Mouse (Mus musculus) MEL (cell line): Measurements from ENCODE around the gene Apod. TPM values are rescaled to one million over a fixed set of nuclear protein-coding genes. Genes with fewer than 3 reads are reported as not detected.

ENCODE experiments used
- DNase-seq: peaks from one replicate; pipeline ENCODE4 v3.0.0; 2011; ENCODE audit warnings: low read depth, low spot score
- H3K27ac ChIP-seq: 2 replicates; pipeline ENCODE4 v1.5.1; 2012; ENCODE audit warnings: low read depth, mild to moderate bottlenecking, control low read depth, low read length, moderate library complexity; ENCODE audit not compliant: control insufficient read depth
- H3K27me3 ChIP-seq, 2 experiments: fragments of 150-350 bp in 1 of 2; sonication (generic) in 1 of 2; 2 replicates each; pipeline ENCODE4 v1.6.1; 2012; ENCODE audit warnings: low read length in 2 of 2, mild to moderate bottlenecking in 2 of 2, improper control_type of control experiment in 1 of 2, moderate library complexity in 1 of 2; ENCODE audit not compliant: insufficient read depth in 2 of 2, control insufficient read depth in 1 of 2
- H3K36me3 ChIP-seq, 2 experiments: 2 replicates each; pipeline ENCODE4 v1.6.1; 2012 to 2014; ENCODE audit warnings: low read length in 2 of 2, improper control_type of control experiment in 1 of 2, inconsistent platforms in 1 of 2, mild to moderate bottlenecking in 1 of 2; ENCODE audit not compliant: insufficient read depth in 2 of 2, control insufficient read depth in 1 of 2
- H3K4me1 ChIP-seq, 2 experiments: fragments of 150-350 bp in 1 of 2; sonication (generic) in 1 of 2; 2 replicates each; pipeline ENCODE4 v1.6.1; 2012; ENCODE audit warnings: low read length in 2 of 2, improper control_type of control experiment in 1 of 2, mild to moderate bottlenecking in 1 of 2; ENCODE audit not compliant: insufficient read depth in 2 of 2, control insufficient read depth in 1 of 2
- H3K4me3 ChIP-seq, 2 experiments: fragments of 150-350 bp in 1 of 2; sonication (generic) in 1 of 2; 2 replicates each; pipeline ENCODE4 v1.5.1; 2012; ENCODE audit warnings: low read depth in 2 of 2, low read length in 2 of 2, mild to moderate bottlenecking in 2 of 2, moderate library complexity in 2 of 2, control low read depth in 1 of 2, improper control_type of control experiment in 1 of 2; ENCODE audit not compliant: control insufficient read depth in 1 of 2, insufficient read depth in 1 of 2
- H3K79me2 ChIP-seq: 2 replicates; pipeline ENCODE4 v1.6.1; 2012; ENCODE audit warnings: mild to moderate bottlenecking, low read length, moderate library complexity; ENCODE audit not compliant: control insufficient read depth, poor library complexity, insufficient read depth
- H3K9ac ChIP-seq: 2 replicates; pipeline ENCODE4 v1.6.1; 2012; ENCODE audit warnings: low read depth, mild to moderate bottlenecking, control low read depth, low read length, moderate library complexity; ENCODE audit not compliant: control insufficient read depth, poor library complexity, severe bottlenecking
- H3K9me3 ChIP-seq: fragments of 150-350 bp; sonication (generic); replicated peaks from 2 replicates; pipeline ENCODE4 v1.6.1; 2012; ENCODE audit warnings: mild to moderate bottlenecking, low read length, improper control_type of control experiment, moderate library complexity; ENCODE audit not compliant: insufficient read depth
- CHD2 ChIP-seq: IDR thresholded peaks from 2 replicates; pipeline ENCODE4 v1.6.1; 2011; ENCODE audit warnings: low read length, improper control_type of control experiment
- CTCF ChIP-seq, 3 experiments: IDR thresholded peaks in 2 of 3; conservative IDR thresholded peaks in 1 of 3; 2 replicates each; pipeline ENCODE4 v1.5.1; 2011 to 2012; ENCODE audit warnings: low read length in 3 of 3, low read depth in 2 of 3, mild to moderate bottlenecking in 2 of 3, improper control_type of control experiment in 1 of 3, inconsistent platforms in 1 of 3, mixed read lengths in 1 of 3, moderate library complexity in 1 of 3; ENCODE audit not compliant: control insufficient read depth in 1 of 3, insufficient read depth in 1 of 3, poor library complexity in 1 of 3, severe bottlenecking in 1 of 3
- E2F4 ChIP-seq: IDR thresholded peaks from 2 replicates; pipeline ENCODE4 v1.6.1; 2011; ENCODE audit warnings: low read depth, low read length, improper control_type of control experiment, borderline replicate concordance
- ELF1 ChIP-seq: IDR thresholded peaks from 2 replicates; pipeline ENCODE4 v1.6.1; 2014; ENCODE audit warnings: low read depth, mild to moderate bottlenecking, inconsistent platforms, low read length, improper control_type of control experiment, moderate library complexity
- ETS1 ChIP-seq: IDR thresholded peaks from 2 replicates; pipeline ENCODE4 v1.6.1; 2012; ENCODE audit warnings: low read depth, mild to moderate bottlenecking, inconsistent platforms, low read length, improper control_type of control experiment, moderate library complexity
- GATA1 ChIP-seq: IDR thresholded peaks from 2 replicates; pipeline ENCODE4 v1.6.1; 2011; ENCODE audit warnings: low read depth, low read length, improper control_type of control experiment
- MAFK ChIP-seq: IDR thresholded peaks from 2 replicates; pipeline ENCODE4 v1.6.1; 2011; ENCODE audit warnings: low read depth, mild to moderate bottlenecking, low read length, improper control_type of control experiment, borderline replicate concordance
- MAX ChIP-seq: IDR thresholded peaks from 2 replicates; pipeline ENCODE4 v1.6.1; 2011; ENCODE audit warnings: low read length, improper control_type of control experiment
- MEF2A ChIP-seq: IDR thresholded peaks from 2 replicates; pipeline ENCODE4 v1.6.1; 2014; ENCODE audit warnings: low read depth, mild to moderate bottlenecking, inconsistent platforms, low read length, improper control_type of control experiment; ENCODE audit not compliant: poor library complexity, insufficient replicate concordance, severe bottlenecking; ENCODE audit errors: extremely low read depth
- MYB ChIP-seq: IDR thresholded peaks from 2 replicates; pipeline ENCODE4 v1.6.1; 2011; ENCODE audit warnings: mild to moderate bottlenecking, low read depth, low read length, improper control_type of control experiment
- MYC ChIP-seq: IDR thresholded peaks from 2 replicates; pipeline ENCODE4 v1.6.1; 2011; ENCODE audit warnings: low read depth, mild to moderate bottlenecking, low read length, improper control_type of control experiment, moderate library complexity
- NELFE ChIP-seq: IDR thresholded peaks from 2 replicates; pipeline ENCODE4 v1.6.1; 2011; ENCODE audit warnings: low read depth, low read length, improper control_type of control experiment
- SIN3A ChIP-seq: IDR thresholded peaks from 2 replicates; pipeline ENCODE4 v1.6.1; 2012; ENCODE audit warnings: low read length, improper control_type of control experiment, inconsistent platforms
- SMC3 ChIP-seq: IDR thresholded peaks from 2 replicates; pipeline ENCODE4 v1.6.1; 2011; ENCODE audit warnings: low read depth, low read length, improper control_type of control experiment
- TCF12 ChIP-seq: IDR thresholded peaks from 2 replicates; pipeline ENCODE4 v1.6.1; 2014; ENCODE audit warnings: low read depth, mild to moderate bottlenecking, inconsistent platforms, low read length, improper control_type of control experiment, moderate library complexity
- USF1 ChIP-seq: IDR thresholded peaks from 2 replicates; pipeline ENCODE4 v1.6.1; 2014; ENCODE audit warnings: low read depth, mild to moderate bottlenecking, inconsistent platforms, low read length, improper control_type of control experiment, moderate library complexity
- ZMIZ1 ChIP-seq: IDR thresholded peaks from 2 replicates; pipeline ENCODE4 v1.6.1; 2012; ENCODE audit warnings: low read depth, mild to moderate bottlenecking, inconsistent platforms, low read length, improper control_type of control experiment, moderate library complexity
- polyA plus RNA-seq, 2 experiments: library from polyadenylated mRNA; stranded (reverse) in 1 of 2; unstranded in 1 of 2; fragments of >175 nt in 1 of 2; fragments of >200 nt in 1 of 2; gene quantifications; 2 replicates each; pipeline versions ENCODE4 v1.2.1 to v1.2.4; 2012; ENCODE audit warnings: low replicate concordance in 2 of 2, low read depth in 1 of 2; ENCODE audit not compliant: insufficient read length in 2 of 2, insufficient read depth in 1 of 2, missing spikeins in 1 of 2
- total RNA-seq: library from RNA; depleted of rRNA; stranded (reverse); fragments of 300-350 nt; gene quantifications from 2 replicates; pipeline ENCODE4 v1.2.3, GENCODE M21; 2012

The Apod gene
- total and polyA plus RNA-seq, 3 experiments: not detected

- Histone ChIP-seq H3K9me3 (no peaks in the 10 kb centered on the region), H3K27me3 (peaks cover 0 to 5% of the 10 kb centered on the region in 2 experiments; a peak in 3 of 4 replicates), H3K4me1 (no peaks in the 10 kb centered on the region), H3K36me3 (no peaks in the 10 kb centered on the region), H3K27ac (no peak overlapping the region), H3K9ac (no peak overlapping the region), H3K79me2 (no peaks in the 10 kb centered on the region), H3K4me3 (no peak overlapping the region)
- no peak for TF ChIP-seq GATA1
- no peak for TF ChIP-seq ZMIZ1
- TF ChIP-seq MYB: no peak
- no peak for TF ChIP-seq CHD2
- no peak for DNase-seq
Observed at GRCm38 (mm10) chr16:31342556-31342955, 27.9 kb upstream of the Apod start.

- TF ChIP-seq GATA1 (no peak), NELFE (no peak), MAX (no peak), SMC3 (no peak), MYC (no peak), MEF2A (no peak), E2F4 (no peak), ELF1 (no peak), SIN3A (no peak), TCF12 (no peak), CTCF (IDR thresholded peaks at IDR 0.05 in 2 of 3, conservative IDR thresholded peaks at IDR 0.05 in 1 of 3; ENCODE audit: control insufficient read depth in 1 of 3, insufficient read depth in 1 of 3, low read depth in 2 of 3, low read length in 3 of 3, poor library complexity in 1 of 3, severe bottlenecking in 1 of 3) (no peak), ETS1 (no peak)
- no peak overlapping the region for H3K4me3 ChIP-seq
- no peak for DNase-seq
- H3K4me1 ChIP-seq: no peaks in the 10 kb centered on the region
- H3K27ac ChIP-seq: no peak overlapping the region
- no peaks in the 10 kb centered on the region for H3K36me3 ChIP-seq
- no peaks in the 10 kb centered on the region for H3K79me2 ChIP-seq
- peaks cover 0 to 5% of the 10 kb centered on the region in 2 experiments; a peak in 3 of 4 replicates for H3K27me3 ChIP-seq
- H3K9me3 ChIP-seq: no peaks in the 10 kb centered on the region
- H3K9ac ChIP-seq: no peak overlapping the region
Observed at GRCm38 (mm10) chr16:31339332-31339731, 24.7 kb upstream of the Apod start.

- Histone ChIP-seq H3K79me2 (no peaks in the 10 kb centered on the region), H3K9ac (no peak overlapping the region), H3K4me1 (peaks cover 0 to 5% of the 10 kb centered on the region in 2 experiments; a peak in 3 of 4 replicates), H3K36me3 (peaks cover 0 to 4% of the 10 kb centered on the region in 2 experiments; a peak in 2 of 4 replicates), H3K27me3 (peaks cover 0 to 5% of the 10 kb centered on the region in 2 experiments; a peak in 3 of 4 replicates), H3K9me3 (no peaks in the 10 kb centered on the region), H3K4me3 (no peak overlapping the region), H3K27ac (no peak overlapping the region)
- DNase-seq: no peak
- TF ChIP-seq USF1 (no peak), ELF1 (no peak), CTCF (IDR thresholded peaks at IDR 0.05 in 2 of 3, conservative IDR thresholded peaks at IDR 0.05 in 1 of 3; ENCODE audit: control insufficient read depth in 1 of 3, insufficient read depth in 1 of 3, low read depth in 2 of 3, low read length in 3 of 3, poor library complexity in 1 of 3, severe bottlenecking in 1 of 3) (no peak), MAFK (no peak)
Observed at GRCm38 (mm10) chr16:31337956-31338355, 23.3 kb upstream of the Apod start.
